Mouse (Mus musculus): Measurements from ENCODE around the gene Alkbh6. TPM values are rescaled to one million over a fixed set of nuclear protein-coding genes. Genes with fewer than 3 reads are reported as not detected.

The Alkbh6 gene
- polyA plus RNA-seq, 1 experiment from 2014 or later, result 118 TPM

GRCm38 (mm10) chr7:30282740-30283139, 25.8 kb upstream of the Alkbh6 start:
- no peak overlapping the region for H3K27ac ChIP-seq
- H3K4me3 ChIP-seq, result no peak overlapping the region
- no peaks in the 10 kb centered on the region for H3K27me3 ChIP-seq
- no peaks in the 10 kb centered on the region for H3K36me3 ChIP-seq
- H3K9ac ChIP-seq, result no peak overlapping the region
- no peaks in the 10 kb centered on the region for H3K9me3 ChIP-seq
- no peak overlapping the region for H3K4me2 ChIP-seq
- WGBS, result 86% methylated on average over 7 of the region's 7 CpGs
- ATAC-seq (ENCODE audit: low FRiP score), result no peak
- peaks cover 15% of the 10 kb centered on the region for H3K4me1 ChIP-seq (replicated peaks)

- 67% methylated on average over 8 of the region's 8 CpGs for whole genome bisulfite sequencing
- no peaks in the 10 kb centered on the region for H3K36me3 ChIP-seq
- peaks cover 18% of the 10 kb centered on the region for H3K4me1 ChIP-seq (replicated peaks)
- no peak overlapping the region for H3K4me3 ChIP-seq
- H3K4me2 ChIP-seq, result no peak overlapping the region
- no peaks in the 10 kb centered on the region for H3K9me3 ChIP-seq
- ATAC-seq (ENCODE audit: low FRiP score), result no peak
- H3K9ac ChIP-seq, result no peak overlapping the region
- 0 out of 2 replicates have a peak, but pooled peaks cover 2% of the 10 kb centered on the region for H3K27me3 ChIP-seq
- H3K27ac ChIP-seq, result no peak overlapping the region
Measured at GRCm38 (mm10) chr7:30286701-30287410, 21.7 kb upstream of the Alkbh6 start.

GRCm38 (mm10) chr7:30288046-30288445, 20.5 kb upstream of the Alkbh6 start:
- Histone ChIP-seq H3K4me3 (no peak overlapping the region), H3K4me1 (replicated peaks) (peaks cover 27% of the 10 kb centered on the region), H3K27me3 (0 out of 2 replicates have a peak, but pooled peaks cover 2% of the 10 kb centered on the region), H3K36me3 (no peaks in the 10 kb centered on the region; the same call in 1 of the 2 replicates), H3K4me2 (no peak overlapping the region), H3K27ac (no peak overlapping the region), H3K9ac (no peak overlapping the region), H3K9me3 (no peaks in the 10 kb centered on the region)
- no peak for ATAC-seq (ENCODE audit: low FRiP score)
- WGBS, result 70% methylated on average over 6 of the region's 6 CpGs

- no peak for ATAC-seq (ENCODE audit: low FRiP score)
- peaks cover 37% of the 10 kb centered on the region for H3K4me1 ChIP-seq (replicated peaks)
- H3K9ac ChIP-seq, result 0 out of 2 replicates have a peak overlapping the region, but pooled peaks have one; percentile 13
- peaks cover 8% of the 10 kb centered on the region for H3K36me3 ChIP-seq
- H3K4me2 ChIP-seq, result no peak overlapping the region
- H3K27me3 ChIP-seq, result 0 out of 2 replicates have a peak, but pooled peaks cover 2% of the 10 kb centered on the region
- H3K27ac ChIP-seq, result no peak overlapping the region
- no peaks in the 10 kb centered on the region for H3K9me3 ChIP-seq
- no peak overlapping the region for H3K4me3 ChIP-seq
- WGBS, result 70% methylated on average over 7 of the region's 7 CpGs
Measured at GRCm38 (mm10) chr7:30289071-30289713, 19.3 kb upstream of the Alkbh6 start.

GRCm38 (mm10) chr7:30289714-30290399, 18.7 kb upstream of the Alkbh6 start:
- Histone ChIP-seq H3K9me3 (no peaks in the 10 kb centered on the region), H3K4me2 (no peak overlapping the region), H3K27ac (no peak overlapping the region), H3K27me3 (0 out of 2 replicates have a peak, but pooled peaks cover 2% of the 10 kb centered on the region), H3K4me1 (replicated peaks) (peaks cover 44% of the 10 kb centered on the region), H3K4me3 (no peak overlapping the region), H3K9ac (peak overlapping the region; percentile 13; the same call in 1 of the 2 replicates), H3K36me3 (peaks cover 14% of the 10 kb centered on the region)
- 52% methylated on average over 10 of the region's 10 CpGs for WGBS
- ATAC-seq (ENCODE audit: low FRiP score), result no peak

- Histone ChIP-seq H3K4me3 (peak within 1 kb of the TSS; percentile 93), H3K4me1 (replicated peaks) (peaks cover 49% of the 10 kb centered on the region), H3K9ac (peak within 1 kb of the TSS; percentile 99), H3K36me3 (peaks cover 30% of the 10 kb centered on the region), H3K4me2 (peak within 1 kb of the TSS; percentile 92), H3K27ac (peak within 1 kb of the TSS; percentile 87), H3K27me3 (0 out of 2 replicates have a peak, but pooled peaks cover 2% of the 10 kb centered on the region), H3K9me3 (no peaks in the 10 kb centered on the region)
- 6% methylated on average over 35 of the region's 35 CpGs for WGBS
- ATAC-seq (ENCODE audit: low FRiP score), result peak; percentile 88
Measured at GRCm38 (mm10) chr7:30291215-30292131, 17.0 kb upstream of the Alkbh6 start, which contains the start of gene Clip3. Clip3 (plus strand) TSS chr7:30291728.

- Histone ChIP-seq H3K36me3 (peaks cover 54% of the 10 kb centered on the region), H3K27me3 (no peaks in the 10 kb centered on the region), H3K4me1 (replicated peaks) (peaks cover 49% of the 10 kb centered on the region), H3K9ac (0 out of 2 replicates have a peak overlapping the region, but pooled peaks have one; percentile 49), H3K4me3 (no peak overlapping the region), H3K27ac (no peak overlapping the region), H3K4me2 (peak overlapping the region; percentile 21), H3K9me3 (no peaks in the 10 kb centered on the region)
- ATAC-seq (ENCODE audit: low FRiP score), result no peak
- 75% methylated on average over 13 of the region's 13 CpGs for WGBS
Measured at GRCm38 (mm10) chr7:30293795-30294194, 14.7 kb upstream of the Alkbh6 start.

- ATAC-seq (ENCODE audit: low FRiP score), result no peak
- no peaks in the 10 kb centered on the region for H3K9me3 ChIP-seq
- peaks cover 47% of the 10 kb centered on the region for H3K4me1 ChIP-seq (replicated peaks)
- H3K27ac ChIP-seq, result no peak overlapping the region
- H3K4me2 ChIP-seq, result no peak overlapping the region
- H3K9ac ChIP-seq, result 0 out of 2 replicates have a peak overlapping the region, but pooled peaks have one; percentile 49
- peaks cover 59% of the 10 kb centered on the region for H3K36me3 ChIP-seq
- no peak overlapping the region for H3K4me3 ChIP-seq
- 89% methylated on average over 5 of the region's 5 CpGs for WGBS
- no peaks in the 10 kb centered on the region for H3K27me3 ChIP-seq
Measured at GRCm38 (mm10) chr7:30294296-30294695, 14.2 kb upstream of the Alkbh6 start.

- Histone ChIP-seq H3K27me3 (no peaks in the 10 kb centered on the region), H3K9ac (0 out of 2 replicates have a peak overlapping the region, but pooled peaks have one; percentile 2), H3K27ac (no peak overlapping the region), H3K9me3 (no peaks in the 10 kb centered on the region), H3K4me3 (no peak overlapping the region), H3K4me1 (replicated peaks) (peaks cover 39% of the 10 kb centered on the region), H3K36me3 (peaks cover 67% of the 10 kb centered on the region), H3K4me2 (no peak overlapping the region)
- ATAC-seq (ENCODE audit: low FRiP score), result no peak
- 81% methylated on average over 10 of the region's 10 CpGs for WGBS
Measured at GRCm38 (mm10) chr7:30295103-30295502, 13.4 kb upstream of the Alkbh6 start.

- H3K27me3 ChIP-seq, result no peaks in the 10 kb centered on the region
- no peaks in the 10 kb centered on the region for H3K9me3 ChIP-seq
- peaks cover 83% of the 10 kb centered on the region for H3K36me3 ChIP-seq
- ATAC-seq (ENCODE audit: low FRiP score), result no peak
- no peak overlapping the region for H3K9ac ChIP-seq
- no peak overlapping the region for H3K27ac ChIP-seq
- 94% methylated on average over 15 of the region's 15 CpGs for WGBS
- no peak overlapping the region for H3K4me3 ChIP-seq
- H3K4me2 ChIP-seq, result no peak overlapping the region
- peaks cover 31% of the 10 kb centered on the region for H3K4me1 ChIP-seq (replicated peaks)
Measured at GRCm38 (mm10) chr7:30296816-30297215, 11.7 kb upstream of the Alkbh6 start.

GRCm38 (mm10) chr7:30297266-30297665, 11.3 kb upstream of the Alkbh6 start:
- H3K4me3 ChIP-seq, result no peak overlapping the region
- ATAC-seq (ENCODE audit: low FRiP score), result no peak
- no peak overlapping the region for H3K4me2 ChIP-seq
- WGBS, result 86% methylated on average over 16 of the region's 16 CpGs
- H3K9me3 ChIP-seq, result no peaks in the 10 kb centered on the region
- H3K4me1 ChIP-seq (replicated peaks), result peaks cover 29% of the 10 kb centered on the region
- no peak overlapping the region for H3K27ac ChIP-seq
- no peak overlapping the region for H3K9ac ChIP-seq
- H3K36me3 ChIP-seq, result peaks cover 88% of the 10 kb centered on the region
- H3K27me3 ChIP-seq, result no peaks in the 10 kb centered on the region

Measured in hindbrain, embryonic 13.5 days (tissue).